Mouse (Mus musculus): ENCODE measurements at regions not wholly inside any gene's neighbourhood (a gene's known extent, or its start where the extent isn't known, plus 50 kb on each side); places are given as distances from the start of the nearest gene placed in this dataset.

- no peaks in the 10 kb centered on the region for H3K4me1 ChIP-seq (ENCODE audit: control insufficient read depth in 1 of 2, insufficient read depth in 2 of 2, low read length in 2 of 2)
- no peaks in the 10 kb centered on the region for H3K27me3 ChIP-seq (ENCODE audit: control insufficient read depth in 1 of 2, insufficient read depth in 2 of 2, low read length in 2 of 2)
- TF ChIP-seq POLR2A (IDR thresholded peaks at IDR 0.05; ENCODE audit: control insufficient read depth in 1 of 2, insufficient read depth in 1 of 2, low read depth in 1 of 2, low read length in 2 of 2, poor library complexity in 1 of 2), result no peak
- no peak for DNase-seq (ENCODE audit: low read depth, low spot score)
- no peaks in the 10 kb centered on the region for H3K79me2 ChIP-seq (ENCODE audit: control insufficient read depth, insufficient read depth, low read length, poor library complexity)
- no peak overlapping the region for H3K4me3 ChIP-seq (ENCODE audit: control insufficient read depth in 1 of 2, insufficient read depth in 1 of 2, low read depth in 2 of 2, low read length in 2 of 2)
- no peak overlapping the region for H3K9ac ChIP-seq (ENCODE audit: control insufficient read depth, low read depth, low read length, poor library complexity, severe bottlenecking)
- H3K9me3 ChIP-seq (replicated peaks; ENCODE audit: insufficient read depth, low read length), result no peaks in the 10 kb centered on the region
- no peaks in the 10 kb centered on the region for H3K36me3 ChIP-seq (ENCODE audit: control insufficient read depth in 1 of 2, insufficient read depth in 2 of 2, low read length in 2 of 2)
- H3K27ac ChIP-seq (ENCODE audit: control insufficient read depth, low read depth, low read length), result no peak overlapping the region
These were observed 175.2 kb downstream of the Gnat3 start for GRCm38 (mm10) chr5:18137450-18138061.

GRCm38 (mm10) chr5:18152241-18152640, 189.9 kb downstream of the Gnat3 start:
- no peak for TF ChIP-seq CTCF (IDR thresholded peaks at IDR 0.05 in 2 of 3, conservative IDR thresholded peaks at IDR 0.05 in 1 of 3; ENCODE audit: control insufficient read depth in 1 of 3, insufficient read depth in 1 of 3, low read depth in 2 of 3, low read length in 3 of 3, poor library complexity in 1 of 3, severe bottlenecking in 1 of 3)
- TF ChIP-seq GATA1 (IDR thresholded peaks at IDR 0.05; ENCODE audit: low read depth, low read length), result no peak
- TF ChIP-seq ETS1 (IDR thresholded peaks at IDR 0.05; ENCODE audit: low read depth, low read length), result no peak
- TF ChIP-seq GABPA (IDR thresholded peaks at IDR 0.05; ENCODE audit: low read depth, low read length), result no peak
- TF ChIP-seq MAZ (IDR thresholded peaks at IDR 0.05; ENCODE audit: low read depth, low read length), result no peak
- TF ChIP-seq USF2 (IDR thresholded peaks at IDR 0.05; ENCODE audit: borderline replicate concordance in 1 of 2, insufficient read depth in 1 of 2, low read depth in 1 of 2, low read length in 2 of 2), result no peak
- no peak for TF ChIP-seq RCOR1 (IDR thresholded peaks at IDR 0.05; ENCODE audit: low read depth, low read length)
- TF ChIP-seq TBP (IDR thresholded peaks at IDR 0.05; ENCODE audit: low read depth, low read length), result no peak
- no peak for TF ChIP-seq MAX (IDR thresholded peaks at IDR 0.05; ENCODE audit: low read length)
- TF ChIP-seq ZKSCAN1 (IDR thresholded peaks at IDR 0.05; ENCODE audit: low read depth, low read length), result no peak
- no peak for TF ChIP-seq MXI1 (IDR thresholded peaks at IDR 0.05; ENCODE audit: low read depth, low read length)
- no peak for TF ChIP-seq NELFE (IDR thresholded peaks at IDR 0.05; ENCODE audit: low read depth, low read length)
- TF ChIP-seq UBTF (IDR thresholded peaks at IDR 0.05; ENCODE audit: borderline replicate concordance, insufficient read depth, low read depth, low read length), result no peak
- TF ChIP-seq CHD2 (IDR thresholded peaks at IDR 0.05; ENCODE audit: low read length), result no peak
- no peak for TF ChIP-seq MYC (IDR thresholded peaks at IDR 0.05; ENCODE audit: low read depth, low read length)
- no peak for TF ChIP-seq TAL1 (IDR thresholded peaks at IDR 0.05; ENCODE audit: low read length)
- no peak for TF ChIP-seq ELF1 (IDR thresholded peaks at IDR 0.05; ENCODE audit: low read depth, low read length)
- TF ChIP-seq ZMIZ1 (IDR thresholded peaks at IDR 0.05; ENCODE audit: low read depth, low read length), result no peak
- TF ChIP-seq MEF2A (IDR thresholded peaks at IDR 0.05; ENCODE audit: extremely low read depth, insufficient replicate concordance, low read depth, low read length, poor library complexity, severe bottlenecking), result no peak
- no peaks in the 10 kb centered on the region for H3K36me3 ChIP-seq (ENCODE audit: control insufficient read depth in 1 of 2, insufficient read depth in 2 of 2, low read length in 2 of 2)
- no peak for DNase-seq (ENCODE audit: low read depth, low spot score)
- H3K27me3 ChIP-seq (ENCODE audit: control insufficient read depth in 1 of 2, insufficient read depth in 2 of 2, low read length in 2 of 2), result no peaks in the 10 kb centered on the region
- no peaks in the 10 kb centered on the region for H3K9me3 ChIP-seq (replicated peaks; ENCODE audit: insufficient read depth, low read length)
- no peaks in the 10 kb centered on the region for H3K79me2 ChIP-seq (ENCODE audit: control insufficient read depth, insufficient read depth, low read length, poor library complexity)
- H3K9ac ChIP-seq (ENCODE audit: control insufficient read depth, low read depth, low read length, poor library complexity, severe bottlenecking), result no peak overlapping the region
- no peaks in the 10 kb centered on the region for H3K4me1 ChIP-seq (ENCODE audit: control insufficient read depth in 1 of 2, insufficient read depth in 2 of 2, low read length in 2 of 2)
- no peak overlapping the region for H3K4me3 ChIP-seq (ENCODE audit: control insufficient read depth in 1 of 2, insufficient read depth in 1 of 2, low read depth in 2 of 2, low read length in 2 of 2)
- H3K27ac ChIP-seq (ENCODE audit: control insufficient read depth, low read depth, low read length), result no peak overlapping the region
